Mouse (Mus musculus) stomach, embryonic 16.5 days (tissue): Measurements from ENCODE around the gene Popdc2. TPM values are rescaled to one million over a fixed set of nuclear protein-coding genes. Genes with fewer than 3 reads are reported as not detected.

ENCODE experiments used
- ATAC-seq: fragments of 200-750 bp; cut with Nextera tagmentation; 2 replicates; pipeline ENCODE4 v1.8.0; 2017; ENCODE audit warnings: moderate number of reproducible peaks, moderate TSS enrichment; ENCODE audit not compliant: insufficient read depth, low FRiP score
- H3K27ac ChIP-seq: fragments of 300-500 bp; sonication (generic); 2 replicates; pipeline ENCODE4 v1.5.1; 2014; ENCODE audit warnings: low read length
- H3K27me3 ChIP-seq: fragments of 300-500 bp; sonication (generic); 2 replicates; pipeline ENCODE4 v1.6.1; 2014; ENCODE audit warnings: low read length, control low read depth, mixed read lengths; ENCODE audit not compliant: control insufficient read depth, insufficient read depth
- H3K36me3 ChIP-seq: fragments of 300-500 bp; sonication (generic); 2 replicates; pipeline ENCODE4 v1.6.1; 2014; ENCODE audit warnings: low read length; ENCODE audit not compliant: control insufficient read depth, insufficient read depth
- H3K4me1 ChIP-seq: fragments of 300-500 bp; sonication (generic); 2 replicates; pipeline ENCODE4 v1.6.1; 2014; ENCODE audit warnings: low read length, control low read depth, mixed read lengths; ENCODE audit not compliant: control insufficient read depth, insufficient read depth
- H3K4me2 ChIP-seq: fragments of 300-500 bp; sonication (generic); 2 replicates; pipeline ENCODE4 v1.6.1; 2014; ENCODE audit warnings: low read depth, low read length, mixed read lengths
- H3K4me3 ChIP-seq: fragments of 300-500 bp; sonication (generic); replicated peaks from 2 replicates; pipeline ENCODE4 v1.5.1; 2014; ENCODE audit warnings: mild to moderate bottlenecking, low read length
- H3K9ac ChIP-seq: fragments of 300-500 bp; sonication (generic); 2 replicates; pipeline ENCODE4 v1.6.1; 2014; ENCODE audit warnings: low read length
- H3K9me3 ChIP-seq: fragments of 300-500 bp; sonication (generic); replicated peaks from 2 replicates; pipeline ENCODE4 v1.6.1; 2016; ENCODE audit warnings: low read length, control low read depth; ENCODE audit not compliant: control insufficient read depth
- WGBS: fragments of 180-500 bp; shearing (Covaris S2); extraction: QIAGEN DNeasy Blood & Tissue Kit; methylation state at CpG from one replicate; pipeline ENCODE4 v1.1.7; 2014; 5-methylcytosine and 5-hydroxymethylcytosine counted together
- polyA plus RNA-seq: library from polyadenylated mRNA; unstranded; fragments of >200 nt; fragmentation: Nextera tagmentation; extraction: Ambion mirVana; gene quantifications from 2 replicates; pipeline ENCODE4 v1.2.1, GENCODE M21; 2015

The Popdc2 gene
- polyA plus RNA-seq, 1 experiment from 2014 or later = 12.3 TPM

DNA sequence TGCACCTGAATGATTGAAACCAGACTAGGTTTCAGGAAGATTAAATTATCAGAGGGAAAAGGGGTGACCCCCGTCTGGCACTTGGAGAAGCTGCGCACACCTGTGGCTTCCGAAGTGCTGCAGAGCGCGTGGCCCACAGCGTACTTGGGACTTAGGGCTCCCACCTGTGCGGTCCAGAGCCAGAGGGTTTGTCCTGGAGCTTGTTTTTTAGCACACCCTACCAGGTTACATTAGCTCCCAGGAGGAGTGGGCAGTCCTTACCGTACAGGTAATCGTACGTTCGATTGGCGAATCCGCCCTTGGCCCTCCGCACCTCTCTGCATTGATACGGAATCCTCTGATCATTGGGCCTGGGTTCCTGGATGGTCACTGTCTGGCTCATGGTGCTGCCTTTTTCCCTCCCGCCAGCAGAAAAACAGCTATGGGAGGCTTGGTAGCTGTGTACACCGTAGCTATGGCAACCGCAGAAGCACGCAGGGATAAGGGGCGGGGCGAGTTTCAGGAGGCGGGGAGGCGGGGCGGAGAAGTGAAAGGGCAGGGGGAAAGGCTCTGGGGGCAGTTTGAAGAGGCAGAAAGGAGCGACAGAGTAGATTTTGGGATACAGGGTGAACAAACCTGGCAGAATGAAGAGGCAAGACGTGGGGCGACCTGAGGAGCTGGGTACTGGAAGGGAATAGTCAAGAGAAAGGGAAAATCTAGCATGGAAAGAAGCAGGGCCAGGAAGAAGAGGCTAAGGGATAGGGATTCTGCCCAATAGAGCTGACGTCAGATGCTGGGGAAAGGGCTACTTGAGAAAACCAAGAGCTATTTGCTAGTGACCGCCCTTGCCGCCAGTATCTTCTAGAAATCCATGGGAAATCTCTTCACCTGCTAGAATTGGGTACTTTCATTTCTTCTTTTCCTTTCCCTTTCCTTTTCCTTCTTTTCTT, 20.3 kb upstream of the Popdc2 start, which contains the start of gene Maats1:
Gene Maats1 (minus strand): TSS at position 748 of the 929 bp plus-strand sequence.
- Histone ChIP-seq H3K4me1 (peaks cover 8% of the 10 kb centered on the region), H3K4me2 (peak within 1 kb of the TSS; percentile 64), H3K36me3 (no peaks in the 10 kb centered on the region), H3K27ac (no peak within 1 kb of the TSS), H3K9me3 (no peaks in the 10 kb centered on the region), H3K4me3 (peak within 1 kb of the TSS; percentile 31), H3K27me3 (no peaks in the 10 kb centered on the region), H3K9ac (peak within 1 kb of the TSS; percentile 63)
- ATAC-seq = peak; percentile 88
- 10% methylated on average over 30 of the region's 30 CpGs for WGBS

DNA sequence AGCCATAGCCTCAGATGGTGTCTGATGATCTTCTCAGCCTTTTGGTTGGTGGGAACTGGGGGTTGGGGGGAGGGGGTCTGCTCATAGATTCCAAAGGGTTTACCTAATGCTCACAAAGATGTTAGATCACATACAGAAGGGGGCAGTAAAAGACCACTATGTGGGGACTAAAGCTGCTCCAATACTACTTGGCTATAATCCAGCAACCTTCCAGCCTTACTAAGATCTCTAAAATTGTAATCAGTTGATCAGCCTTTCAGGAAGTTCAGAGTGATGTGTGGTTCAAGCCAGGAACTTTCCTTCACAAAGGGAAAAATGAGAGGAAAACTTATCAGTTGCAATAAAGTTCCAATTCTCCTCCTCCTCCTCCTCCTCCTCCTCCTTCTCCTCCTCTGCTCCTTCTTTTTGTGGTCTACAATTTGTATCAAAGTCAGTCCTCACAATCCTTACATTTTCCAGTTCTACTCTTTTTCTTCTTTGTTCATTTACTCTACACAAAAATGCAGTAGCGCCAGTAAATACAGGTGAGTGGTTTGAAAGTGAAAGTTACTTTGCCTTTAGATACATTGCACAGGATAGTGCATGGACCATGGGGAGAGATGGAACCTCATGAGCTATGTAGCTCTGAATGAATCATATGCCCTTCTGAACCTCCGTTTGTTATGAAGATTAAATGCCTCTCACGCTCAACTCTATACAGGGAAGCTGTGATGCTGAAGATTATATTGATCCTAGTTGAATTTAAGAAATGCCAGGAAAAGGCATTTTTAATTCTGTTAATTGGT, 16.9 kb upstream of the Popdc2 start:
- Histone ChIP-seq H3K4me3 (no peak overlapping the region), H3K36me3 (no peaks in the 10 kb centered on the region), H3K27me3 (no peaks in the 10 kb centered on the region), H3K27ac (no peak overlapping the region), H3K9ac (no peak overlapping the region), H3K9me3 (no peaks in the 10 kb centered on the region), H3K4me1 (peaks cover 18% of the 10 kb centered on the region), H3K4me2 (no peak overlapping the region)
- no peak for ATAC-seq
- 73% methylated on average over 3 of the region's 3 CpGs for WGBS

DNA sequence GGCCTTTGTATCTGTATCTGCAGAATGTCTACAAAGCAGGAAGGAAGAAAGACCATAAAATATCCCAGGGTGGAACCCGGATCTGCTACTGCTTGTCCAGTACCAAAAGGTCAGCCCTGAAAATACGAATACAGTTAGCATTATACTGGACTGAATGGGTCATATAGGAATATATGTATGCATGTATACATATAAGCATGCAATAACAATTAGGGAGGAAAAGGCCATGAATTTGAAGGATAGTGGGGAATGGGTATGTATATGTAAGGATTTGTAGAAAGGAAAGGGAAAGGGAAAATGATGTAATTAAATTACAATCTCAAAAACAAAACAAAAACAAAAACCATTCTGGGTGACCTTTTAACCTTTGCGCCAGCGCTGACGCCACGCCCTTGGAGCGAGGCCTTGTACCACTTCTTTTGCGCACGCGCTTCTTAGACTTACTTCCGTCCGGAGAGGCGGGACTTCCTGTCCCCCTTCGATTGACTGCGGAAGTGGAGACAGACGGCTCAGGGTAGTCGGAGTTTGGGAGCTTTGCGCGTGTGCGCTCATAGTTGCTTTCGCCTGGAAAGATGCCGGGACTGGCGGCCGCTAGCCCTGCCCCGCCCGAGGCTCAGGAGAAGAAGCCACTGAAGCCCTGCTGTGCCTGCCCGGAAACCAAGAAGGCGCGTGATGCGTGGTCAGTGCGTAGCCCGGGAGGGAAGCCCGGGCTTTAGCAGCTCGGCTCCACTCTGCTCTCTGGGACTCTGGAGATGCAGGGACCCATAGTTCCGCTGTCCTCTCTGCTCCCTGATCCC, 15.3 kb upstream of the Popdc2 start, which contains the start of the genes Cox17 and Gm21987:
Gene Cox17 (plus strand): TSS at position 463 of the 797 bp plus-strand sequence.
Gene Gm21987 (plus strand): TSS at position 512 of the 797 bp plus-strand sequence.
- peak within 1 kb of the TSS; percentile 94 for H3K4me3 ChIP-seq
- no peaks in the 10 kb centered on the region for H3K27me3 ChIP-seq
- H3K4me2 ChIP-seq = peak within 1 kb of the TSS; percentile 59
- H3K4me1 ChIP-seq = peaks cover 14% of the 10 kb centered on the region
- H3K27ac ChIP-seq = peak within 1 kb of the TSS; percentile 85
- no peaks in the 10 kb centered on the region for H3K9me3 ChIP-seq
- 3% methylated on average over 35 of the region's 35 CpGs for WGBS
- peak; percentile 97 for ATAC-seq
- no peaks in the 10 kb centered on the region for H3K36me3 ChIP-seq
- H3K9ac ChIP-seq = peak within 1 kb of the TSS; percentile 85

- peaks cover 10% of the 10 kb centered on the region for H3K4me1 ChIP-seq
Measured at GRCm38 (mm10) chr16:38347588-38347987, 14.4 kb upstream of the Popdc2 start.

GRCm38 (mm10) chr16:38348217-38348761, 13.7 kb upstream of the Popdc2 start:
- Histone ChIP-seq H3K9ac (0 out of 2 replicates have a peak overlapping the region, but pooled peaks have one; percentile 22), H3K4me2 (no peak overlapping the region), H3K27ac (no peak overlapping the region), H3K4me1 (peaks cover 10% of the 10 kb centered on the region), H3K4me3 (no peak overlapping the region), H3K9me3 (no peaks in the 10 kb centered on the region), H3K27me3 (no peaks in the 10 kb centered on the region), H3K36me3 (no peaks in the 10 kb centered on the region)
- WGBS = 81% methylated on average over 9 of the region's 9 CpGs
- no peak for ATAC-seq

More at GRCm38 (mm10) chr16:38347588-38347987, 14.4 kb upstream of the Popdc2 start:
- no peaks in the 10 kb centered on the region for H3K9me3 ChIP-seq
- H3K27ac ChIP-seq = no peak overlapping the region
- H3K9ac ChIP-seq = 0 out of 2 replicates have a peak overlapping the region, but pooled peaks have one; percentile 27
- no peaks in the 10 kb centered on the region for H3K36me3 ChIP-seq
- no peaks in the 10 kb centered on the region for H3K27me3 ChIP-seq
- peak overlapping the region; percentile 94 for H3K4me3 ChIP-seq
- ATAC-seq = no peak
- peak overlapping the region; percentile 59 for H3K4me2 ChIP-seq
- WGBS = 60% methylated on average over 6 of the region's 6 CpGs

- Histone ChIP-seq H3K4me2 (no peak overlapping the region), H3K4me1 (peaks cover 10% of the 10 kb centered on the region), H3K36me3 (no peaks in the 10 kb centered on the region), H3K9me3 (no peaks in the 10 kb centered on the region), H3K27ac (0 out of 2 replicates have a peak overlapping the region, but pooled peaks have one; percentile 3), H3K27me3 (no peaks in the 10 kb centered on the region), H3K4me3 (no peak overlapping the region), H3K9ac (no peak overlapping the region)
- no peak for ATAC-seq
- 94% methylated on average over 2 of the region's 2 CpGs for WGBS
Measured at GRCm38 (mm10) chr16:38349881-38350280, 12.1 kb upstream of the Popdc2 start.

DNA sequence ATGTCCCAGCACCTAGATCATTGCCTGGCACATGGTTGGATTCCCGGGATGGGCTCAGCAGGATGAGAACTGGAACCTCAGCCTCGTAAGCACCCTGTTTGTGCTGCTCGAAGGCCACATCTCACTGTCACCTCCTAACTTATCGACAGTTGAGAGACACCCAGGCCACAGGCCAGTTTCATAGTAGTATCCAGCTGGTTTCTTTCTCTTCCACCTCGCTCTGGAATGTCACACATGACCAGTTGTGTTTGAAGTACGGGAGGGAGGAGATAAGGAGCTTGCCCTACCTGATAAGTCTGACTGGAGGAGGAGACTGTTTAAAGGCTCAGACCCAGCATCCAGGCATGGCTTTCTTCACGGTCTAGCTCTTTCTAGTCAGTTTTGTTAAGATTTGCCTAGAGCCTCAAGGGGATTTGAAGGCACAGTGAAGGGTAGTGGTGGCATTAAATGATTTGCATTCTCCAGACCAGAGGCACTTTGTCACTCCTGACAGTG, 11.6 kb upstream of the Popdc2 start:
- Histone ChIP-seq H3K27ac (0 out of 2 replicates have a peak overlapping the region, but pooled peaks have one; percentile 3), H3K4me1 (peaks cover 10% of the 10 kb centered on the region), H3K9ac (no peak overlapping the region), H3K9me3 (no peaks in the 10 kb centered on the region), H3K4me3 (no peak overlapping the region), H3K27me3 (no peaks in the 10 kb centered on the region), H3K36me3 (no peaks in the 10 kb centered on the region), H3K4me2 (no peak overlapping the region)
- peak; percentile 53; the same call in 1 of the 2 replicates for ATAC-seq
- WGBS = 42% methylated on average over 7 of the region's 7 CpGs

GRCm38 (mm10) chr16:38350939-38351338, 11.1 kb upstream of the Popdc2 start:
- WGBS = 57% methylated on average over 6 of the region's 6 CpGs
- no peak for ATAC-seq
- H3K9ac ChIP-seq = no peak overlapping the region
- H3K9me3 ChIP-seq = no peaks in the 10 kb centered on the region
- no peaks in the 10 kb centered on the region for H3K36me3 ChIP-seq
- no peaks in the 10 kb centered on the region for H3K27me3 ChIP-seq
- no peak overlapping the region for H3K4me2 ChIP-seq
- H3K4me1 ChIP-seq = peaks cover 10% of the 10 kb centered on the region
- H3K27ac ChIP-seq = no peak overlapping the region
- no peak overlapping the region for H3K4me3 ChIP-seq
